Mouse (Mus musculus) ES-Bruce4 (cell line): Measurements from ENCODE around the gene Slc50a1. TPM values are rescaled to one million over a fixed set of nuclear protein-coding genes. Genes with fewer than 3 reads are reported as not detected.
A peak's percentile ranks its signal among the peaks of the same experiment; 100 is the strongest.

Source experiments
- H3K27ac ChIP-seq: 2 replicates; pipeline ENCODE4 v1.5.1; 2012; ENCODE audit warnings: low read length, inconsistent platforms; ENCODE audit not compliant: insufficient read depth
- H3K27me3 ChIP-seq: 2 replicates; pipeline ENCODE4 v1.6.1; 2012; ENCODE audit warnings: mild to moderate bottlenecking, low read length, inconsistent platforms; ENCODE audit not compliant: control insufficient read depth, poor library complexity, insufficient read depth, severe bottlenecking
- H3K36me3 ChIP-seq: 2 replicates; pipeline ENCODE4 v1.6.1; 2012; ENCODE audit warnings: inconsistent platforms, mild to moderate bottlenecking, low read length, moderate library complexity; ENCODE audit not compliant: control insufficient read depth, poor library complexity, insufficient read depth, severe bottlenecking
- H3K4me1 ChIP-seq: one replicate; pipeline ENCODE4 v1.8.1; 2011; ENCODE audit warnings: low read length; ENCODE audit not compliant: control insufficient read depth, insufficient read depth
- H3K4me3 ChIP-seq: 2 replicates; pipeline ENCODE4 v1.5.1; 2011; ENCODE audit warnings: low read depth, mild to moderate bottlenecking, low read length
- H3K9ac ChIP-seq: 2 replicates; pipeline ENCODE4 v1.6.1; 2012; ENCODE audit warnings: low read depth, mild to moderate bottlenecking, inconsistent platforms; ENCODE audit not compliant: poor library complexity, severe bottlenecking
- H3K9me3 ChIP-seq: replicated peaks from 2 replicates; pipeline ENCODE4 v1.6.1; 2012; ENCODE audit warnings: mild to moderate bottlenecking, low read length, inconsistent platforms; ENCODE audit not compliant: control insufficient read depth, poor library complexity, insufficient read depth, severe bottlenecking
- CTCF ChIP-seq: IDR thresholded peaks from one replicate; pipeline ENCODE4 v1.8.1; 2011; ENCODE audit warnings: low read depth, low read length
- EP300 ChIP-seq: IDR thresholded peaks from 2 replicates; pipeline ENCODE4 v1.6.1; 2011; ENCODE audit warnings: low read depth, low read length; ENCODE audit not compliant: insufficient read depth
- POLR2A ChIP-seq: IDR thresholded peaks from one replicate; pipeline ENCODE4 v1.8.1; 2011; ENCODE audit warnings: low read length; ENCODE audit not compliant: insufficient read depth
- polyA plus RNA-seq: library from polyadenylated mRNA; stranded (reverse); fragments of >200 nt; gene quantifications from 2 replicates; pipeline ENCODE4 v1.2.4, GENCODE M21; 2011; ENCODE audit warnings: low read depth; ENCODE audit not compliant: missing spikeins, insufficient read depth, insufficient read length

Slc50a1 gene
- polyA plus RNA-seq, 1 experiment = 35.7 TPM

DNA sequence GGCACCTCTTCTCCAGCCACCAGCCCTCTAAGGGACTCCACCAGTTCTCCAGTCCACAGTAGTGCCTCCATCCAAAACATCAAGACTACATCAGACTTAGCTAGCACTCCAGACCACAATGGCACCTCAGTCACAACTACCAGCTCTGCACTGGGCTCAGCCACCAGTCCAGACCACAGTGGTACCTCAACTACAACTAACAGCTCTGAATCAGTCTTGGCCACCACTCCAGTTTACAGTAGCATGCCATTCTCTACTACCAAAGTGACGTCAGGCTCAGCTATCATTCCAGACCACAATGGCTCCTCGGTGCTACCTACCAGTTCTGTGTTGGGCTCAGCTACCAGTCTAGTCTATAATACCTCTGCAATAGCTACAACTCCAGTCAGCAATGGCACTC is 39.8 kb downstream of the Slc50a1 start:
- Histone ChIP-seq H3K36me3 (no peaks in the 10 kb centered on the region), H3K4me1 (peaks cover under 1% of the 10 kb centered on the region), H3K27me3 (no peaks in the 10 kb centered on the region), H3K9ac (no peak overlapping the region), H3K9me3 (no peaks in the 10 kb centered on the region), H3K27ac (no peak overlapping the region), H3K4me3 (no peak overlapping the region)
- no peak for TF ChIP-seq EP300
- TF ChIP-seq POLR2A = no peak
- TF ChIP-seq CTCF = no peak

GRCm38 (mm10) chr3:89229276-89229675 is 41.1 kb downstream of the Slc50a1 start:
- no peaks in the 10 kb centered on the region for H3K36me3 ChIP-seq
- peak overlapping the region; percentile 28; the same call in 1 of the 2 replicates for H3K27ac ChIP-seq
- peak overlapping the region; percentile 19; the same call in 1 of the 2 replicates for H3K9ac ChIP-seq
- H3K9me3 ChIP-seq = no peaks in the 10 kb centered on the region
- no peaks in the 10 kb centered on the region for H3K27me3 ChIP-seq
- H3K4me1 ChIP-seq = peaks cover 10% of the 10 kb centered on the region
- H3K4me3 ChIP-seq = peak overlapping the region; percentile 15
- TF ChIP-seq POLR2A = no peak

DNA sequence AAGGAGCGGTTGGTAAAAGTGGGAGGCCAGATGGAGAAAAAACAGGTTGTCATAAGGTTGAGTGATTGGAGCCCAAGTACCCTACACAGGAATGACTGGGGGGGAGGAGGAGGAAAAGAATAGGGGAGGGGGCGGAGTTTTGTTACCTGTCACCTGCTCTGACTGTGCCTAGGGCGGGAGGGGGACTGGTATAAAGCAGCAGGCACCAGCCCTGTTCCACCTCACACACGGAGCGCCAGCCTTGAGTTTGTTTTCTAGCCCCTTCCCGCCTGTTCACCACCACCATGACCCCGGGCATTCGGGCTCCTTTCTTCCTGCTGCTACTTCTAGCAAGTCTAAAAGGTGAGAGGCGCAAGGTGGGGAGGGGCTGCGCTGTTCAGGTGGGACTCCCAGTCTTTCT is 41.5 kb downstream of the Slc50a1 start, which contains the start of gene Muc1:
Muc1 (plus strand) TSS at position 222 of the 400 bp plus-strand sequence.
- TF ChIP-seq EP300 (0 out of 2 replicates have a peak, but pooled peaks have one; percentile 28), POLR2A (no peak), CTCF (no peak)
- Histone ChIP-seq H3K27ac (peak within 1 kb of the TSS; percentile 66), H3K4me3 (peak within 1 kb of the TSS; percentile 56), H3K9ac (peak within 1 kb of the TSS; percentile 19; the same call in 1 of the 2 replicates), H3K27me3 (no peaks in the 10 kb centered on the region), H3K36me3 (no peaks in the 10 kb centered on the region), H3K9me3 (no peaks in the 10 kb centered on the region), H3K4me1 (peaks cover 10% of the 10 kb centered on the region)

GRCm38 (mm10) chr3:89228180-89228549 is 42.2 kb downstream of the Slc50a1 start:
- Histone ChIP-seq H3K27ac (peak overlapping the region; percentile 60), H3K36me3 (no peaks in the 10 kb centered on the region), H3K27me3 (no peaks in the 10 kb centered on the region), H3K4me1 (peaks cover 10% of the 10 kb centered on the region), H3K9me3 (no peaks in the 10 kb centered on the region), H3K4me3 (peak overlapping the region; percentile 56), H3K9ac (0 out of 2 replicates have a peak overlapping the region, but pooled peaks have one; percentile 19)
- peak; percentile 94 for TF ChIP-seq CTCF
- TF ChIP-seq EP300 = no peak

GRCm38 (mm10) chr3:89227307-89228179 is 42.8 kb downstream of the Slc50a1 start:
- TF ChIP-seq EP300 (no peak), POLR2A (no peak), CTCF (no peak)
- no peaks in the 10 kb centered on the region for H3K36me3 ChIP-seq
- H3K27ac ChIP-seq = peak overlapping the region; percentile 60
- no peaks in the 10 kb centered on the region for H3K9me3 ChIP-seq
- H3K4me1 ChIP-seq = peaks cover 10% of the 10 kb centered on the region
- peak overlapping the region; percentile 51 for H3K9ac ChIP-seq
- H3K27me3 ChIP-seq = no peaks in the 10 kb centered on the region
- peak overlapping the region; percentile 65 for H3K4me3 ChIP-seq

DNA sequence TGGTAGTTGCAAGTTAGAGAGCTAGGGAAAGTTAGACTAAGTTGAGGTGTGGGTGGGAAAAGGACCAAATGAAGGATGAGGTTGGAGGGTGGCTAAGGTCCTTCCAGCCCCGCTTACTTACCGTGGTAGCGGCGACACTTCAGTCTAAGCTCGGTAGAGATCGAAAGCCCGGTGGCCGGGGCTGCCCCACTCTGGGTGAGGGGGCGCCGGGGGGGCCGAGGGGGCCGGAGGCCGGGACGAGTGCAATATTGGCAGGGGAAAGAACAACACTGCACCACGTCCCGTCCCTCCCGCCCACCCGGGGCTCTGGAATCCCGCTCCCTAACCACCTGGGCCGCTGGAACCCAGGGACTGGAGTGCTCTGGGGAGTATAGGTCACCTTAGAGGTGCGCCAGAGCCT is 43.5 kb downstream of the Slc50a1 start, which contains the start of gene Mtx1:
Mtx1 (minus strand) TSS at position 189 of the 400 bp plus-strand sequence.
- Histone ChIP-seq H3K36me3 (no peaks in the 10 kb centered on the region), H3K27me3 (no peaks in the 10 kb centered on the region), H3K9ac (peak within 1 kb of the TSS; percentile 51), H3K9me3 (no peaks in the 10 kb centered on the region), H3K4me1 (peaks cover 10% of the 10 kb centered on the region), H3K4me3 (peak within 1 kb of the TSS; percentile 65), H3K27ac (peak within 1 kb of the TSS; percentile 68)
- TF ChIP-seq POLR2A (no peak), EP300 (no peak), CTCF (no peak)
